Mouse (Mus musculus) MEL (cell line): Measurements from ENCODE around the gene Dusp1. TPM values are rescaled to one million over a fixed set of nuclear protein-coding genes. Genes with fewer than 3 reads are reported as not detected.

Source experiments
- DNase-seq: peaks from one replicate; pipeline ENCODE4 v3.0.0; 2011; ENCODE audit warnings: low read depth, low spot score
- H3K27ac ChIP-seq: 2 replicates; pipeline ENCODE4 v1.5.1; 2012; ENCODE audit warnings: low read depth, mild to moderate bottlenecking, control low read depth, low read length, moderate library complexity; ENCODE audit not compliant: control insufficient read depth
- H3K27me3 ChIP-seq, 2 experiments: fragments of 150-350 bp in 1 of 2; sonication (generic) in 1 of 2; 2 replicates each; pipeline ENCODE4 v1.6.1; 2012; ENCODE audit warnings: low read length in 2 of 2, mild to moderate bottlenecking in 2 of 2, improper control_type of control experiment in 1 of 2, moderate library complexity in 1 of 2; ENCODE audit not compliant: insufficient read depth in 2 of 2, control insufficient read depth in 1 of 2
- H3K36me3 ChIP-seq, 2 experiments: 2 replicates each; pipeline ENCODE4 v1.6.1; 2012 to 2014; ENCODE audit warnings: low read length in 2 of 2, improper control_type of control experiment in 1 of 2, inconsistent platforms in 1 of 2, mild to moderate bottlenecking in 1 of 2; ENCODE audit not compliant: insufficient read depth in 2 of 2, control insufficient read depth in 1 of 2
- H3K4me1 ChIP-seq, 2 experiments: fragments of 150-350 bp in 1 of 2; sonication (generic) in 1 of 2; 2 replicates each; pipeline ENCODE4 v1.6.1; 2012; ENCODE audit warnings: low read length in 2 of 2, improper control_type of control experiment in 1 of 2, mild to moderate bottlenecking in 1 of 2; ENCODE audit not compliant: insufficient read depth in 2 of 2, control insufficient read depth in 1 of 2
- H3K4me3 ChIP-seq, 2 experiments: fragments of 150-350 bp in 1 of 2; sonication (generic) in 1 of 2; 2 replicates each; pipeline ENCODE4 v1.5.1; 2012; ENCODE audit warnings: low read depth in 2 of 2, low read length in 2 of 2, mild to moderate bottlenecking in 2 of 2, moderate library complexity in 2 of 2, control low read depth in 1 of 2, improper control_type of control experiment in 1 of 2; ENCODE audit not compliant: control insufficient read depth in 1 of 2, insufficient read depth in 1 of 2
- H3K79me2 ChIP-seq: 2 replicates; pipeline ENCODE4 v1.6.1; 2012; ENCODE audit warnings: mild to moderate bottlenecking, low read length, moderate library complexity; ENCODE audit not compliant: control insufficient read depth, poor library complexity, insufficient read depth
- H3K9ac ChIP-seq: 2 replicates; pipeline ENCODE4 v1.6.1; 2012; ENCODE audit warnings: low read depth, mild to moderate bottlenecking, control low read depth, low read length, moderate library complexity; ENCODE audit not compliant: control insufficient read depth, poor library complexity, severe bottlenecking
- H3K9me3 ChIP-seq: fragments of 150-350 bp; sonication (generic); replicated peaks from 2 replicates; pipeline ENCODE4 v1.6.1; 2012; ENCODE audit warnings: mild to moderate bottlenecking, low read length, improper control_type of control experiment, moderate library complexity; ENCODE audit not compliant: insufficient read depth
- CHD1 ChIP-seq: IDR thresholded peaks from 2 replicates; pipeline ENCODE4 v1.6.1; 2012; ENCODE audit warnings: low read depth, mild to moderate bottlenecking, inconsistent platforms, low read length, improper control_type of control experiment
- CHD2 ChIP-seq: IDR thresholded peaks from 2 replicates; pipeline ENCODE4 v1.6.1; 2011; ENCODE audit warnings: low read length, improper control_type of control experiment
- CTCF ChIP-seq, 3 experiments: IDR thresholded peaks in 2 of 3; conservative IDR thresholded peaks in 1 of 3; 2 replicates each; pipeline ENCODE4 v1.5.1; 2011 to 2012; ENCODE audit warnings: low read length in 3 of 3, low read depth in 2 of 3, mild to moderate bottlenecking in 2 of 3, improper control_type of control experiment in 1 of 3, inconsistent platforms in 1 of 3, mixed read lengths in 1 of 3, moderate library complexity in 1 of 3; ENCODE audit not compliant: control insufficient read depth in 1 of 3, insufficient read depth in 1 of 3, poor library complexity in 1 of 3, severe bottlenecking in 1 of 3
- E2F4 ChIP-seq: IDR thresholded peaks from 2 replicates; pipeline ENCODE4 v1.6.1; 2011; ENCODE audit warnings: low read depth, low read length, improper control_type of control experiment, borderline replicate concordance
- ELF1 ChIP-seq: IDR thresholded peaks from 2 replicates; pipeline ENCODE4 v1.6.1; 2014; ENCODE audit warnings: low read depth, mild to moderate bottlenecking, inconsistent platforms, low read length, improper control_type of control experiment, moderate library complexity
- EP300 ChIP-seq, 2 experiments: IDR thresholded peaks; 2 replicates each; pipeline ENCODE4 v1.6.1; 2011; ENCODE audit warnings: improper control_type of control experiment in 2 of 2, low read length in 2 of 2, low read depth in 1 of 2, mild to moderate bottlenecking in 1 of 2
- JUND ChIP-seq: IDR thresholded peaks from 2 replicates; pipeline ENCODE4 v1.6.1; 2011; ENCODE audit warnings: low read depth, mild to moderate bottlenecking, improper control_type of control experiment, low read length
- MAX ChIP-seq: IDR thresholded peaks from 2 replicates; pipeline ENCODE4 v1.6.1; 2011; ENCODE audit warnings: low read length, improper control_type of control experiment
- MEF2A ChIP-seq: IDR thresholded peaks from 2 replicates; pipeline ENCODE4 v1.6.1; 2014; ENCODE audit warnings: low read depth, mild to moderate bottlenecking, inconsistent platforms, low read length, improper control_type of control experiment; ENCODE audit not compliant: poor library complexity, insufficient replicate concordance, severe bottlenecking; ENCODE audit errors: extremely low read depth
- MXI1 ChIP-seq: IDR thresholded peaks from 2 replicates; pipeline ENCODE4 v1.6.1; 2011; ENCODE audit warnings: mild to moderate bottlenecking, low read depth, low read length, improper control_type of control experiment
- MYB ChIP-seq: IDR thresholded peaks from 2 replicates; pipeline ENCODE4 v1.6.1; 2011; ENCODE audit warnings: mild to moderate bottlenecking, low read depth, low read length, improper control_type of control experiment
- MYC ChIP-seq: IDR thresholded peaks from 2 replicates; pipeline ENCODE4 v1.6.1; 2011; ENCODE audit warnings: low read depth, mild to moderate bottlenecking, low read length, improper control_type of control experiment, moderate library complexity
- NELFE ChIP-seq: IDR thresholded peaks from 2 replicates; pipeline ENCODE4 v1.6.1; 2011; ENCODE audit warnings: low read depth, low read length, improper control_type of control experiment
- NRF1 ChIP-seq: IDR thresholded peaks from 2 replicates; pipeline ENCODE4 v1.6.1; 2014; ENCODE audit warnings: low read depth, mild to moderate bottlenecking, inconsistent platforms, low read length, improper control_type of control experiment, moderate library complexity; ENCODE audit not compliant: poor library complexity, insufficient read depth, severe bottlenecking
- POLR2A ChIP-seq, 2 experiments: IDR thresholded peaks; 2 replicates each; pipeline ENCODE4 v1.6.1; 2011 to 2012; ENCODE audit warnings: low read length in 2 of 2, mild to moderate bottlenecking in 2 of 2, control low read depth in 1 of 2, improper control_type of control experiment in 1 of 2, low read depth in 1 of 2, moderate library complexity in 1 of 2; ENCODE audit not compliant: control insufficient read depth in 1 of 2, insufficient read depth in 1 of 2, poor library complexity in 1 of 2
- POLR2AphosphoS2 ChIP-seq: IDR thresholded peaks from 2 replicates; pipeline ENCODE4 v1.6.1; 2011; ENCODE audit warnings: low read length, improper control_type of control experiment
- RAD21 ChIP-seq: IDR thresholded peaks from 2 replicates; pipeline ENCODE4 v1.6.1; 2011; ENCODE audit warnings: mild to moderate bottlenecking, low read depth, low read length, improper control_type of control experiment
- RCOR1 ChIP-seq: IDR thresholded peaks from 2 replicates; pipeline ENCODE4 v1.6.1; 2012; ENCODE audit warnings: low read depth, mild to moderate bottlenecking, inconsistent platforms, low read length, improper control_type of control experiment
- SIN3A ChIP-seq: IDR thresholded peaks from 2 replicates; pipeline ENCODE4 v1.6.1; 2012; ENCODE audit warnings: low read length, improper control_type of control experiment, inconsistent platforms
- SMC3 ChIP-seq: IDR thresholded peaks from 2 replicates; pipeline ENCODE4 v1.6.1; 2011; ENCODE audit warnings: low read depth, low read length, improper control_type of control experiment
- TAL1 ChIP-seq: IDR thresholded peaks from 2 replicates; pipeline ENCODE4 v1.6.1; 2012; ENCODE audit warnings: mild to moderate bottlenecking, inconsistent platforms, low read length, moderate library complexity, mixed read lengths
- TCF12 ChIP-seq: IDR thresholded peaks from 2 replicates; pipeline ENCODE4 v1.6.1; 2014; ENCODE audit warnings: low read depth, mild to moderate bottlenecking, inconsistent platforms, low read length, improper control_type of control experiment, moderate library complexity
- USF1 ChIP-seq: IDR thresholded peaks from 2 replicates; pipeline ENCODE4 v1.6.1; 2014; ENCODE audit warnings: low read depth, mild to moderate bottlenecking, inconsistent platforms, low read length, improper control_type of control experiment, moderate library complexity
- ZC3H11A ChIP-seq: IDR thresholded peaks from 2 replicates; pipeline ENCODE4 v1.6.1; 2012; ENCODE audit warnings: low read depth, mild to moderate bottlenecking, inconsistent platforms, low read length, improper control_type of control experiment
- ZKSCAN1 ChIP-seq: IDR thresholded peaks from 2 replicates; pipeline ENCODE4 v1.6.1; 2012; ENCODE audit warnings: low read depth, mild to moderate bottlenecking, inconsistent platforms, low read length, improper control_type of control experiment, moderate library complexity
- ZMIZ1 ChIP-seq: IDR thresholded peaks from 2 replicates; pipeline ENCODE4 v1.6.1; 2012; ENCODE audit warnings: low read depth, mild to moderate bottlenecking, inconsistent platforms, low read length, improper control_type of control experiment, moderate library complexity
- ZNF384 ChIP-seq: IDR thresholded peaks from 2 replicates; pipeline ENCODE4 v1.6.1; 2012; ENCODE audit warnings: low read depth, mild to moderate bottlenecking, inconsistent platforms, low read length, improper control_type of control experiment
- polyA plus RNA-seq, 2 experiments: library from polyadenylated mRNA; stranded (reverse) in 1 of 2; unstranded in 1 of 2; fragments of >175 nt in 1 of 2; fragments of >200 nt in 1 of 2; gene quantifications; 2 replicates each; pipeline versions ENCODE4 v1.2.1 to v1.2.4; 2012; ENCODE audit warnings: low replicate concordance in 2 of 2, low read depth in 1 of 2; ENCODE audit not compliant: insufficient read length in 2 of 2, insufficient read depth in 1 of 2, missing spikeins in 1 of 2
- total RNA-seq: library from RNA; depleted of rRNA; stranded (reverse); fragments of 300-350 nt; gene quantifications from 2 replicates; pipeline ENCODE4 v1.2.3, GENCODE M21; 2012

Gene Dusp1
- total and polyA plus RNA-seq, 3 experiments: 0.96 to 5.0 TPM; not detected in 1

- peak overlapping the region; percentile 64 to 78 for H3K4me3 ChIP-seq
- H3K27me3 ChIP-seq: no peaks in the 10 kb centered on the region
- DNase-seq: no peak
- peaks cover 0 to 12% of the 10 kb centered on the region in 2 experiments; a peak in 2 of 4 replicates for H3K36me3 ChIP-seq
- TF ChIP-seq ELF1: no peak
- peak in 2 of 3 experiments; percentile 14 to 34; a peak in 3 of 6 replicates for TF ChIP-seq CTCF (IDR thresholded peaks at IDR 0.05 in 2 of 3, conservative IDR thresholded peaks at IDR 0.05 in 1 of 3; ENCODE audit: control insufficient read depth in 1 of 3, insufficient read depth in 1 of 3, low read depth in 2 of 3, low read length in 3 of 3, poor library complexity in 1 of 3, severe bottlenecking in 1 of 3)
- TF ChIP-seq NELFE: no peak
- no peak for TF ChIP-seq CHD2
- no peak for TF ChIP-seq RCOR1
- no peak for TF ChIP-seq CHD1
- TF ChIP-seq EP300 (IDR thresholded peaks at IDR 0.05; ENCODE audit: low read depth in 1 of 2, low read length in 2 of 2): no peak
- no peak for TF ChIP-seq ZKSCAN1
- no peak for TF ChIP-seq POLR2A (IDR thresholded peaks at IDR 0.05; ENCODE audit: control insufficient read depth in 1 of 2, insufficient read depth in 1 of 2, low read depth in 1 of 2, low read length in 2 of 2, poor library complexity in 1 of 2)
- no peak for TF ChIP-seq JUND
- TF ChIP-seq SMC3: peak; percentile 15; the same call in 1 of the 2 replicates
- TF ChIP-seq MYC: peak; percentile 37; the same call in 1 of the 2 replicates
- peak; percentile 46; the same call in 1 of the 2 replicates for TF ChIP-seq NRF1
- no peak for TF ChIP-seq MEF2A
- TF ChIP-seq MAX: no peak
- TF ChIP-seq USF1: no peak
- TF ChIP-seq E2F4: no peak
- no peak for TF ChIP-seq ZNF384
- TF ChIP-seq SIN3A: no peak
- peak; percentile 53 for TF ChIP-seq MXI1
- no peak for TF ChIP-seq MYB
- TF ChIP-seq RAD21: peak; percentile 9
- TF ChIP-seq POLR2AphosphoS2: no peak
- TF ChIP-seq ZC3H11A: no peak
- TF ChIP-seq TAL1: no peak
- TF ChIP-seq ZMIZ1: no peak
- 0 out of 2 replicates have a peak, but pooled peaks have one; percentile 29 for TF ChIP-seq TCF12
- peaks cover 7 to 31% of the 10 kb centered on the region in 2 experiments for H3K4me1 ChIP-seq
- peak overlapping the region; percentile 86 for H3K9ac ChIP-seq
- H3K79me2 ChIP-seq: peaks cover 11% of the 10 kb centered on the region
- H3K27ac ChIP-seq: peak overlapping the region; percentile 83
- no peaks in the 10 kb centered on the region for H3K9me3 ChIP-seq
Observed at GRCm38 (mm10) chr17:26507966-26508344, 54.0 kb downstream of the Dusp1 start.
